Mouse (Mus musculus) Patski (cell line): ENCODE measurements at regions not wholly inside any gene's neighbourhood (a gene's known extent, or its start where the extent isn't known, plus 50 kb on each side); places are given as distances from the start of the nearest gene placed in this dataset.

Experiments used
- ATAC-seq: fragments of 100-300 bp; one replicate; pipeline ENCODE4 v1.8.0; 2021
- CTCF ChIA-PET: fragments of 350-600 bp; sonication (Branson Sonifier 250); formaldehyde crosslinking; loops from one replicate; lab custom pipeline; 2022; ENCODE audit warnings: inconsistent platforms; lab: Charles Lee
- POLR2A ChIA-PET: fragments of 350-600 bp; sonication (Branson Sonifier 250); formaldehyde crosslinking; loops from one replicate; lab custom pipeline; 2022; ENCODE audit warnings: antibody characterized with exemption, inconsistent platforms; lab: Charles Lee
- DNase-seq: peaks from one replicate; pipeline ENCODE4 v3.0.0-alpha.2; 2011; ENCODE audit warnings: low read depth, low spot score
- H3K27me3 ChIP-seq: fragments of 371-371 bp; one replicate; pipeline ENCODE4 v1.5.1; 2021
- CTCF ChIP-seq: fragments of 100-300 bp; IDR thresholded peaks from one replicate; pipeline ENCODE4 v1.5.1; 2021
- in situ Hi-C: fragments of 300-500 bp; cut with MboI; formaldehyde crosslinking; loops from 3 replicates; pipeline ENCODE4 v1.11.1; 2018; ENCODE audit warnings: low pct_unique_long_range_greater_than_20kb, mixed read lengths

GRCm38 (mm10) chr7:90030486-90031250 is 49.9 kb upstream of the Eed start:
- POLR2A ChIA-PET: interaction anchor here (0.9 kb wide), 1 partner anchor 13 kb away, joined by 3 read pairs; no protein-coding TSS in a partner anchor
- no peak for DNase-seq
- TF ChIP-seq CTCF: no peak
- CTCF ChIA-PET: interaction anchor here (0.8 to 1.6 kb wide), 6 partner anchors 9 to 116 kb away, joined by 3 to 6 read pairs (median 3); no protein-coding TSS in a partner anchor
- no peaks in the 10 kb centered on the region for H3K27me3 ChIP-seq
- in situ Hi-C loops: no loop called here
- ATAC-seq: peak; percentile 47

- ChIA-PET POLR2A (interaction anchor here (0.6 kb wide), 1 partner anchor 85 kb away, joined by 3 read pairs; no protein-coding TSS in a partner anchor), CTCF (interaction anchor here (0.9 to 1.7 kb wide), 5 partner anchors 11 to 42 kb away, joined by 3 to 4 read pairs (median 4); no protein-coding TSS in a partner anchor)
- TF ChIP-seq CTCF: no peak
- H3K27me3 ChIP-seq: no peaks in the 10 kb centered on the region
- DNase-seq: no peak
- in situ Hi-C loops: no loop called here
- no peak for ATAC-seq
These were observed 52.3 kb upstream of the Eed start for GRCm38 (mm10) chr7:90033086-90033485.

GRCm38 (mm10) chr7:90033640-90034312 is 53.0 kb upstream of the Eed start:
- no peak for ATAC-seq
- CTCF ChIA-PET: interaction anchor here (0.9 to 1.7 kb wide), 5 partner anchors 12 to 41 kb away, joined by 3 to 4 read pairs (median 4); no protein-coding TSS in a partner anchor
- no peak for TF ChIP-seq CTCF

GRCm38 (mm10) chr7:90034498-90034897 is 53.7 kb upstream of the Eed start:
- in situ Hi-C loops: no loop called here
- POLR2A ChIA-PET: no interaction called here
- TF ChIP-seq CTCF: no peak
- CTCF ChIA-PET: interaction anchor here (1.1 to 1.3 kb wide), 2 partner anchors 36 to 59 kb away, joined by 3 to 4 read pairs; no protein-coding TSS in a partner anchor
- H3K27me3 ChIP-seq: no peaks in the 10 kb centered on the region
- ATAC-seq (no peak), DNase-seq (no peak)

More at GRCm38 (mm10) chr7:90033640-90034312, 53.0 kb upstream of the Eed start:
- no peaks in the 10 kb centered on the region for H3K27me3 ChIP-seq
- POLR2A ChIA-PET: interaction anchor here (0.6 kb wide), 1 partner anchor 85 kb away, joined by 3 read pairs; no protein-coding TSS in a partner anchor
- no peak for DNase-seq
- in situ Hi-C loops: no loop called here

GRCm38 (mm10) chr7:90035396-90035795 is 54.6 kb upstream of the Eed start:
- CTCF ChIA-PET: interaction anchor here (1.1 to 1.4 kb wide), 2 partner anchors 11 to 58 kb away, joined by 3 read pairs; no protein-coding TSS in a partner anchor
- POLR2A ChIA-PET: no interaction called here
- in situ Hi-C loops: no loop called here
- ATAC-seq: no peak
- H3K27me3 ChIP-seq: no peaks in the 10 kb centered on the region
- no peak for DNase-seq
- TF ChIP-seq CTCF: no peak

GRCm38 (mm10) chr7:90037736-90038135 is 57.0 kb upstream of the Eed start:
- no peaks in the 10 kb centered on the region for H3K27me3 ChIP-seq
- in situ Hi-C loops: no loop called here
- ChIA-PET POLR2A (no interaction called here), CTCF (interaction anchor here (1.8 kb wide), 1 partner anchor 14 kb away, joined by 5 read pairs; no protein-coding TSS in a partner anchor)
- DNase-seq (no peak), ATAC-seq (no peak)
- TF ChIP-seq CTCF: no peak

GRCm38 (mm10) chr7:90039504-90039903 is 58.7 kb upstream of the Eed start:
- ChIA-PET CTCF (interaction anchor here (1.5 kb wide), 1 partner anchor 9 kb away, joined by 3 read pairs; no protein-coding TSS in a partner anchor), POLR2A (interaction anchor here (0.6 kb wide), 2 partner anchors 61 to 263 kb away, joined by 3 to 10 read pairs; no protein-coding TSS in a partner anchor)
- DNase-seq: no peak
- no peak for TF ChIP-seq CTCF
- no peaks in the 10 kb centered on the region for H3K27me3 ChIP-seq
- ATAC-seq: peak; percentile 65
- in situ Hi-C loops: no loop called here

GRCm38 (mm10) chr7:90040581-90041340 is 60.0 kb upstream of the Eed start:
- ATAC-seq: no peak
- TF ChIP-seq CTCF: no peak
- no peak for DNase-seq
- CTCF ChIA-PET: no interaction called here
- in situ Hi-C loops: no loop called here
- H3K27me3 ChIP-seq: no peaks in the 10 kb centered on the region
- POLR2A ChIA-PET: interaction anchor here (1.0 kb wide), 1 partner anchor 12 kb away, joined by 3 read pairs; no protein-coding TSS in a partner anchor

GRCm38 (mm10) chr7:90041565-90042024 is 60.8 kb upstream of the Eed start:
- H3K27me3 ChIP-seq: no peaks in the 10 kb centered on the region
- ATAC-seq (no peak), DNase-seq (no peak)
- TF ChIP-seq CTCF: no peak
- ChIA-PET CTCF (no interaction called here), POLR2A (interaction anchor here (1.2 kb wide), 1 partner anchor 22 kb away, joined by 3 read pairs; no protein-coding TSS in a partner anchor)
- in situ Hi-C loops: no loop called here
